Mouse (Mus musculus) hindbrain, embryonic 14.5 days (tissue): ENCODE data around the gene Esrp2. TPM values are rescaled to one million over a fixed set of nuclear protein-coding genes. Genes with fewer than 3 reads are reported as not detected.

Source experiments
- ATAC-seq: fragments of 200-750 bp; cut with Nextera tagmentation; 2 replicates; pipeline ENCODE4 v1.8.0; 2017; ENCODE audit warnings: moderate number of reproducible peaks, mild to moderate bottlenecking, moderate TSS enrichment, moderate library complexity; ENCODE audit not compliant: low FRiP score
- DNase-seq: peaks from one replicate; pipeline ENCODE4 v3.0.0-alpha.2; 2015; ENCODE audit warnings: low spot score
- H3K27ac ChIP-seq: fragments of 300-500 bp; sonication (generic); 2 replicates; pipeline ENCODE4 v1.5.1; 2014; ENCODE audit warnings: mild to moderate bottlenecking, moderate library complexity
- H3K27me3 ChIP-seq: fragments of 300-500 bp; sonication (generic); 2 replicates; pipeline ENCODE4 v1.6.1; 2014; ENCODE audit warnings: mild to moderate bottlenecking, low read length, mixed read lengths; ENCODE audit not compliant: control insufficient read depth, insufficient read depth
- H3K36me3 ChIP-seq: fragments of 300-500 bp; sonication (generic); replicated peaks from 2 replicates; pipeline ENCODE4 v1.6.1; 2014; ENCODE audit not compliant: control insufficient read depth, insufficient read depth
- H3K4me1 ChIP-seq: fragments of 300-500 bp; sonication (generic); replicated peaks from 2 replicates; pipeline ENCODE4 v1.6.1; 2014; ENCODE audit warnings: antibody characterized with exemption, low read length, mixed read lengths; ENCODE audit not compliant: control insufficient read depth, insufficient read depth
- H3K4me2 ChIP-seq: fragments of 300-500 bp; sonication (generic); replicated peaks from 2 replicates; pipeline ENCODE4 v1.6.1; 2014; ENCODE audit warnings: mild to moderate bottlenecking, moderate library complexity
- H3K4me3 ChIP-seq: fragments of 300-500 bp; sonication (generic); replicated peaks from 2 replicates; pipeline ENCODE4 v1.5.1; 2014; ENCODE audit warnings: mild to moderate bottlenecking, low read length
- H3K9ac ChIP-seq: fragments of 300-500 bp; sonication (generic); 2 replicates; pipeline ENCODE4 v1.6.1; 2014
- H3K9me3 ChIP-seq: fragments of 300-500 bp; sonication (generic); 2 replicates; pipeline ENCODE4 v1.6.1; 2016; ENCODE audit warnings: low read length; ENCODE audit not compliant: control insufficient read depth
- WGBS: fragments of 180-500 bp; shearing (Covaris S2); extraction: QIAGEN DNeasy Blood & Tissue Kit; methylation state at CpG from one replicate; pipeline ENCODE4 v1.1.7; 2014; 5-methylcytosine and 5-hydroxymethylcytosine counted together
- polyA plus RNA-seq: library from polyadenylated mRNA; unstranded; fragments of >200 nt; fragmentation: Nextera tagmentation; extraction: Ambion mirVana; gene quantifications from 2 replicates; pipeline ENCODE4 v1.2.1, GENCODE M21; 2014

Gene Esrp2
- polyA plus RNA-seq, 1 experiment from 2014 or later: 0.19 TPM

- H3K9me3 ChIP-seq: no peaks in the 10 kb centered on the region
- H3K36me3 ChIP-seq: no peaks in the 10 kb centered on the region
- under 1% methylated on average over 24 of the region's 24 CpGs for WGBS
- H3K9ac ChIP-seq: peak overlapping the region; percentile 46
- peaks cover 22% of the 10 kb centered on the region for H3K4me1 ChIP-seq
- ATAC-seq: no peak
- no peak for DNase-seq
- no peak overlapping the region for H3K27ac ChIP-seq
- H3K27me3 ChIP-seq: peaks cover 75% of the 10 kb centered on the region
- H3K4me3 ChIP-seq: peak overlapping the region; percentile 40
- H3K4me2 ChIP-seq: peak overlapping the region; percentile 68
Measured at GRCm38 (mm10) chr8:106137906-106138477, 1.2 kb upstream of the Esrp2 start.

- peak overlapping the region; percentile 40 for H3K4me3 ChIP-seq
- peak overlapping the region; percentile 46; the same call in 1 of the 2 replicates for H3K9ac ChIP-seq
- DNase-seq (no peak), ATAC-seq (no peak)
- H3K27me3 ChIP-seq: peaks cover 75% of the 10 kb centered on the region
- H3K4me1 ChIP-seq: peaks cover 22% of the 10 kb centered on the region
- WGBS: 5% methylated on average over 22 of the region's 22 CpGs
- peak overlapping the region; percentile 68 for H3K4me2 ChIP-seq
- H3K9me3 ChIP-seq: no peaks in the 10 kb centered on the region
- H3K36me3 ChIP-seq: peaks cover 6% of the 10 kb centered on the region
- H3K27ac ChIP-seq: no peak overlapping the region
Measured at GRCm38 (mm10) chr8:106137218-106137905, 588 bp upstream of the Esrp2 start.

GRCm38 (mm10) chr8:106135672-106136071, 1.1 kb downstream of the Esrp2 start:
- DNase-seq: no peak
- no peak overlapping the region for H3K9ac ChIP-seq
- peak overlapping the region; percentile 40; the same call in 1 of the 2 replicates for H3K4me3 ChIP-seq
- H3K4me1 ChIP-seq: peaks cover 22% of the 10 kb centered on the region
- H3K27ac ChIP-seq: no peak overlapping the region
- H3K9me3 ChIP-seq: no peaks in the 10 kb centered on the region
- 7% methylated on average over 19 of the region's 19 CpGs for WGBS
- H3K4me2 ChIP-seq: peak overlapping the region; percentile 68
- peaks cover 75% of the 10 kb centered on the region for H3K27me3 ChIP-seq
- no peak for ATAC-seq
- H3K36me3 ChIP-seq: peaks cover 8% of the 10 kb centered on the region

- DNase-seq (no peak), ATAC-seq (no peak)
- H3K9ac ChIP-seq: no peak overlapping the region
- peaks cover 22% of the 10 kb centered on the region for H3K4me1 ChIP-seq
- H3K36me3 ChIP-seq: peaks cover 13% of the 10 kb centered on the region
- H3K27ac ChIP-seq: no peak overlapping the region
- no peaks in the 10 kb centered on the region for H3K9me3 ChIP-seq
- 36% methylated on average over 14 of the region's 14 CpGs for WGBS
- no peak overlapping the region for H3K4me2 ChIP-seq
- no peak overlapping the region for H3K4me3 ChIP-seq
- H3K27me3 ChIP-seq: peaks cover 70% of the 10 kb centered on the region
Measured at GRCm38 (mm10) chr8:106134751-106135571, 1.8 kb downstream of the Esrp2 start.

- Histone ChIP-seq H3K36me3 (peaks cover 23% of the 10 kb centered on the region), H3K27me3 (peaks cover 60% of the 10 kb centered on the region), H3K4me2 (no peak overlapping the region), H3K9ac (no peak overlapping the region), H3K4me3 (no peak overlapping the region), H3K9me3 (no peaks in the 10 kb centered on the region), H3K4me1 (peaks cover 22% of the 10 kb centered on the region), H3K27ac (no peak overlapping the region)
- no peak for ATAC-seq
- no peak for DNase-seq
- WGBS: 77% methylated on average over 6 of the region's 6 CpGs
Measured at GRCm38 (mm10) chr8:106133946-106134345, 2.8 kb downstream of the Esrp2 start.

GRCm38 (mm10) chr8:106133526-106133925, 3.2 kb downstream of the Esrp2 start:
- H3K4me1 ChIP-seq: peaks cover 22% of the 10 kb centered on the region
- no peak overlapping the region for H3K4me2 ChIP-seq
- ATAC-seq (no peak), DNase-seq (no peak)
- H3K27me3 ChIP-seq: peaks cover 56% of the 10 kb centered on the region
- H3K9me3 ChIP-seq: no peaks in the 10 kb centered on the region
- H3K27ac ChIP-seq: no peak overlapping the region
- no peak overlapping the region for H3K4me3 ChIP-seq
- no peak overlapping the region for H3K9ac ChIP-seq
- peaks cover 27% of the 10 kb centered on the region for H3K36me3 ChIP-seq
- 66% methylated on average over 13 of the region's 13 CpGs for WGBS

GRCm38 (mm10) chr8:106132356-106132755, 4.4 kb downstream of the Esrp2 start:
- DNase-seq: no peak
- Histone ChIP-seq H3K9me3 (no peaks in the 10 kb centered on the region), H3K27ac (no peak overlapping the region), H3K36me3 (peaks cover 39% of the 10 kb centered on the region), H3K9ac (no peak overlapping the region), H3K27me3 (peaks cover 44% of the 10 kb centered on the region), H3K4me2 (no peak overlapping the region), H3K4me3 (no peak overlapping the region), H3K4me1 (peaks cover 17% of the 10 kb centered on the region)
- ATAC-seq: no peak
- 93% methylated on average over 11 of the region's 11 CpGs for WGBS

GRCm38 (mm10) chr8:106131488-106132222, 5.1 kb downstream of the Esrp2 start:
- no peak overlapping the region for H3K9ac ChIP-seq
- H3K27me3 ChIP-seq: peaks cover 37% of the 10 kb centered on the region
- H3K9me3 ChIP-seq: no peaks in the 10 kb centered on the region
- H3K4me3 ChIP-seq: no peak overlapping the region
- peaks cover 10% of the 10 kb centered on the region for H3K4me1 ChIP-seq
- H3K4me2 ChIP-seq: no peak overlapping the region
- H3K36me3 ChIP-seq: peaks cover 45% of the 10 kb centered on the region
- no peak overlapping the region for H3K27ac ChIP-seq
- ATAC-seq (no peak), DNase-seq (no peak)
- WGBS: 92% methylated on average over 7 of the region's 7 CpGs

GRCm38 (mm10) chr8:106131021-106131420, 5.8 kb downstream of the Esrp2 start:
- Histone ChIP-seq H3K4me3 (no peak overlapping the region), H3K9me3 (no peaks in the 10 kb centered on the region), H3K4me1 (peaks cover 4% of the 10 kb centered on the region), H3K36me3 (peaks cover 45% of the 10 kb centered on the region), H3K9ac (no peak overlapping the region), H3K4me2 (no peak overlapping the region), H3K27me3 (peaks cover 31% of the 10 kb centered on the region), H3K27ac (no peak overlapping the region)
- DNase-seq: no peak
- no peak for ATAC-seq
- 89% methylated on average over 4 of the region's 4 CpGs for WGBS
